Mouse (Mus musculus) c-Kit-positive CD71-positive TER-119-negative erythroid progenitor cells, embryonic 14.5 days (primary cell): ENCODE measurements around the gene Nckipsd.

Experiments used
- DNase-seq: peaks from one replicate; pipeline ENCODE4 v3.0.0-alpha.2; 2013; ENCODE audit warnings: low read depth

Nckipsd gene

DNA sequence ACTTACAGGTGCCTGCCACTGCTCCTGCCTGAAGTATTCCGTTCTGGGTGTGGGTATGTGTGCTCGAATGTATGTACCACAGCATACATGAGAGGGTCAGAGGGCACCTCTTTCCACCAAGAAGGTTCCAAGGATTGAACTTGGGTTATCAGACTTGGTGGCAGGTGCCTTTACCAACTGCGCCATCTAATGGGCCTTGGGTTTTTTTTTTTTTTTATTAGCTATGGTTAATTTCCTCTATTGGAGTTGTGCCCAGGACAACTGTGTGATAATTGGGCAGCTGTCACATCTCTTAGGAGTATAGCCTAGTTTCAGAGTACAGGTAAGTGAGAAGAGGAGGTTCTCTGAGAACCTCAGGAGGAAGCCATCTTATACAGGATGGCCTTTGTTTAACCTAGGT is 8.6 kb upstream of the Nckipsd start:
- no peak for DNase-seq

GRCm38 (mm10) chr9:108805768-108806167 is 2.4 kb upstream of the Nckipsd start:
- DNase-seq = no peak

DNA sequence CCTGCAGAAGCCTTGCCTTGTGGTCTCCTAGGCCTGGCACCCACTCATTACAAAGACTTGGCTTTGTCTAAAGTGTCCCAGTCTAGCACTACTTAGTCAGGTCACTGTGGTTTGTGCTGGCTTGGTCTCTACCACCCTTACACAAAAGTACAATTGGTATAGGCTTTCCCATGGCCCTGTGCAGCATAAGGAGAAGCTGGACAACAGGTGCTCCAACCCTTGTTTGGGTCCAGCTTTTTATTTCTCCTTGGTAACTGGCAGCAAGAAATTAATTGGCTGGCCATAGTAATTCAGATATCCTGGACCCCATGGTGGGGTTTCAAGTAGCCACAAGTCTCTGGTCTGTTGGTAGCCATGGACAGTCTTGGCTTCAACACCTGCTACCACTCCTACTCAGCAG is 1.8 kb upstream of the Nckipsd start:
- DNase-seq = no peak

DNA sequence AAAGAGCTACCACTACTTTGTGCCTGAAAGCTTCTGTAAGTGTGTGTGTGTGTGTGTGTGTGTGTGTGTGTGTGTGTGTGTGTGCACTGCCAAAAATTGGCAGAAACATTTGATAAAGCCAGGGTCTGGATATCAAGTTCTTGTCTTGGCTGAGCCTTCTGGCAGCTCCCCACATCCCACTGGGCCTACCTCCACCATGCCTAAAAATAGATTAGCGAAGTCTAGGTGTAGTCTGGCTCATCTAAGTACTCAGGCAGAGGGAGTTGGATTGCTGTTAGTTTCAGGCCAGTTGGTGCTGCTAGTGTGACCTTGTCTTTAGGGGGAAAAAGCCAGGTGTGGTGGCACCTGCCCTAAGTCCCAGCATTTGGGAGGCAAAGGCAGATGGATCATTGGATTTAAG is 1.3 kb upstream of the Nckipsd start:
- no peak for DNase-seq

GRCm38 (mm10) chr9:108807674-108808073 is 494 bp upstream of the Nckipsd start:
- DNase-seq = peak; percentile 70

DNA sequence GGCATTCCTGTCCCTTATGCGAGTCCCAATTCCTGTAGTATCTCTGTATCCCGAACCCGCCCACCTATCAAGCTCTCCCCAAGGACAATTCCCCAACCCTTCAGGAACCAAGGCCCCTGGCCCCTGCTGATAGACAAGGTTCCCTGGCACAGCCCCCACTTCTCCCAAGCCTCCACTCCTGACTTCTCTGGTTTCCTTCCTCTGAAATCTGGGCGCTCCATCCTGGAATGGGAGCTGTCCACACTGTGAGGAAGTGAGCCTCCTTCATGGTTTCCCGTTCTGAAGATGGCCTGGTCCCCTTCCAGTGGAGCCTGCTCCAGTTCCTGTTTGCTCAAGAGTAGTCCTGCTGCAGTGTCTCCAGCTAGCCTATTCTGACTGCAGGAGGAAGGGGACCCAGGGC is 1.0 kb downstream of the Nckipsd start:
- DNase-seq = no peak

DNA sequence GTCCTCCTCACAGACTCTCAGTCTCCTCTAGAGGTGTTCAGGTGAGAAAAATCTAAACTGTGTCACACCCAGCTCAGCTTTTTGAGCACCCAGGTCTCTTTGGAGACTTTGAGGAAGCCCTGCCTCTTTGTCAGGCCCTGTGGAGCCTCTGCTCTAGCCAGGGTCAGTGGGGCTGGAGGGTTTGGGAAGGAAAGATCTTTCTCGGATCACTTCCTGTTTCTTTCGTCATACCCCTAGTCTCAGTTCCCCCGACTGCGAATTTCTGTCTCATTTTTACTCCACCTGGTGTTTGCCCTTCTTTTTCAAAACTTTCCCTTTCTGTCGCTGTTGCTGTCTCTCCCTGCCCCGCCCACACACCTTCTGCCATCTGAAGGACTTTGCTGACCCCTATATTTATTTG is 1.6 kb downstream of the Nckipsd start:
- no peak for DNase-seq

DNA sequence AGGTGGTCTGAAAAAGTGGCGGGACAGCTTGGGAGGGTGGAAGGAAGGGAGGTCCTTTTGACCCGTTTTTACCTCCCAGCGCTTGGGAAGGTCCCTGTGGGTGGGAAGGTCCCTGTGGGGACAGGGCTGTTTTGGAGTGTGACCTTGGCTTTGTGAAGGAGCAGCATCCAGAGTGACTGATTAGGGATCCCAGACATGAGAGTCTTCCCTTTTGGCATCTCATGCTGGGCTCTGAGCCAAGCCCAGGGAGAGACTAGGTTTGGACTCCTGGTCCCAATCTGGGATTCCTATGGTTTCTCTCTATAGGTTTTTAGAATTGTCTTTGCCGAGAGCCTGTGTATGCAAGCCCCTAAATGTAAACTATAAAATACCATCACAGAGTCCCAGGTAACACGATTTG is 2.3 kb downstream of the Nckipsd start:
- no peak for DNase-seq

GRCm38 (mm10) chr9:108815557-108815956 is 7.4 kb downstream of the Nckipsd start:
- DNase-seq = no peak

DNA sequence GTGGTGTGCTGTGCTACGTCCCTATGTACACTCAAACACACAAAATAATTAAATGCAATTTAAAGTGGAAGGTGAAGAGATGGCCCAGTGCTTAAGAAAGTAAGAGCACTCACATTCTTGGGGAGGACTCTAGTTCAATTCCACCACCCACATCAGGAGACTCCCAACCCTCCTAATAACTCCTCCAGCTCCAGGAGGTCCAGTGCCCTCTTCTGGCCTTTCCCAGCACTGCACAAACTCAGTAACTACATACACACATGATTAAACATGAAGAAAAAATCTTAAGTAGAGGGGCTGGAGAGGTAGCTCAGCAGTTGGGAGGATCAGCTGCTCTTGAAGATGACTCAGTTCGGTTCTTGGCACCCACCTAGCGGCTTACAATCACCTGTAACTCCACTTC is 11.3 kb downstream of the Nckipsd start:
- DNase-seq = no peak

GRCm38 (mm10) chr9:108820077-108820476 is 11.9 kb downstream of the Nckipsd start:
- no peak for DNase-seq

GRCm38 (mm10) chr9:108824144-108824685 is 16.0 kb downstream of the Nckipsd start:
- DNase-seq = no peak

GRCm38 (mm10) chr9:108824755-108825413 is 16.7 kb downstream of the Nckipsd start:
- DNase-seq = no peak

- DNase-seq = peak; percentile 73
Observed at GRCm38 (mm10) chr9:108825820-108826699, 17.9 kb downstream of the Nckipsd start, which contains the start of gene Celsr3. Gene Celsr3 (plus strand): TSS chr9:108826320.

GRCm38 (mm10) chr9:108826700-108827340 is 18.7 kb downstream of the Nckipsd start:
- DNase-seq = peak; percentile 58

DNA sequence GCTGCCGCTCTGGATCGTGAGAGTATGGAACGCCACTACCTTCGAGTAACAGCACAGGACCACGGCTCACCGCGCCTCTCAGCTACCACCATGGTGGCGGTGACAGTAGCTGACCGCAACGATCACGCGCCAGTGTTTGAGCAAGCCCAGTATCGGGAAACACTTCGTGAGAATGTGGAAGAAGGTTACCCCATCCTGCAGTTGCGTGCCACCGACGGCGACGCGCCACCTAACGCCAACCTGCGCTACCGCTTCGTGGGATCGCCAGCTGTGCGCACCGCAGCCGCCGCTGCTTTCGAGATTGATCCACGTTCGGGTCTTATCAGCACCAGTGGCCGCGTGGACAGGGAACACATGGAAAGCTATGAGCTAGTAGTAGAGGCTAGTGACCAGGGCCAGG is 19.3 kb downstream of the Nckipsd start:
- DNase-seq = no peak

- DNase-seq = no peak
Observed at GRCm38 (mm10) chr9:108827906-108828305, 19.7 kb downstream of the Nckipsd start.

GRCm38 (mm10) chr9:108831637-108832036 is 23.5 kb downstream of the Nckipsd start:
- DNase-seq = no peak

GRCm38 (mm10) chr9:108832390-108833108 is 24.4 kb downstream of the Nckipsd start:
- peak; percentile 89 for DNase-seq

- DNase-seq = no peak
Observed at GRCm38 (mm10) chr9:108842989-108843388, 34.8 kb downstream of the Nckipsd start.

DNA sequence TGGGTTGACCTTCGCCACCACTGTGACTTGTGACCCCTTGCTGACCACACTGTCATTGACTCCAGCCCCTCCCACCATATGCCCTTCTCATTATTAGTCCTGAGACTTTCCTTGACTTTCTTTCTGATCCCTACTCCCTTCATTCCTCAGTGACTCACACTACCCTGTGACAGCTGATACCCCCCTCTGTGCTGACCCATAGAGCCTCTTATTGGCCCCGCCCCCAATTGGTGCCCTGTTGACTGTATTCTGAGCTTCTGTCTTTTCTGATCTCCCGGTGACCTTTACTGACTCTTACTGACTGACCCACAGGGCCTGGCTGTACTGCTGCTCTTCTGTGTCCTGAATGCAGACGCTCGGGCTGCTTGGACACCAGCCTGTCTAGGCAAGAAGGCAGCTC is 37.2 kb downstream of the Nckipsd start:
- no peak for DNase-seq

GRCm38 (mm10) chr9:108847374-108847773 is 39.2 kb downstream of the Nckipsd start:
- DNase-seq = no peak
